Mouse (Mus musculus): ENCODE results near the gene Lman2l.

Gene Lman2l

GRCm38 (mm10) chr1:36444471-36445464, at the start of gene Lman2l:
Gene Lman2l, minus strand, starts transcription at chr1:36445271.
- peak; percentile 99 for DNase-seq (ENCODE audit: low spot score in 2 of 2)

GRCm38 (mm10) chr1:36493299-36493698, 48.2 kb upstream of the Lman2l start:
- DNase-seq (ENCODE audit: low spot score in 2 of 2), result no peak

- no peak for DNase-seq (ENCODE audit: low spot score in 2 of 2)
Measured at GRCm38 (mm10) chr1:36492416-36493139, 47.5 kb upstream of the Lman2l start.

- DNase-seq (ENCODE audit: low spot score in 2 of 2), result no peak
Measured at GRCm38 (mm10) chr1:36489661-36490060, 44.6 kb upstream of the Lman2l start.

GRCm38 (mm10) chr1:36487111-36487510, 42.0 kb upstream of the Lman2l start:
- no peak for DNase-seq (ENCODE audit: low spot score in 2 of 2)

- DNase-seq (ENCODE audit: low spot score in 2 of 2), result no peak
Measured at GRCm38 (mm10) chr1:36485080-36485479, 40.0 kb upstream of the Lman2l start.

- no peak for DNase-seq (ENCODE audit: low spot score in 2 of 2)
Measured at GRCm38 (mm10) chr1:36483825-36484224, 38.8 kb upstream of the Lman2l start.

GRCm38 (mm10) chr1:36479903-36480899, 35.1 kb upstream of the Lman2l start:
- DNase-seq (ENCODE audit: low spot score in 2 of 2), result no peak

GRCm38 (mm10) chr1:36478343-36478795, 33.3 kb upstream of the Lman2l start:
- DNase-seq (ENCODE audit: low spot score in 2 of 2), result no peak

GRCm38 (mm10) chr1:36476426-36476825, 31.4 kb upstream of the Lman2l start:
- no peak for DNase-seq (ENCODE audit: low spot score in 2 of 2)

- DNase-seq (ENCODE audit: low spot score in 2 of 2), result no peak
Measured at GRCm38 (mm10) chr1:36475480-36476110, 30.5 kb upstream of the Lman2l start.

GRCm38 (mm10) chr1:36474646-36475045, 29.6 kb upstream of the Lman2l start:
- DNase-seq (ENCODE audit: low spot score in 2 of 2), result no peak

GRCm38 (mm10) chr1:36473211-36473780, 28.2 kb upstream of the Lman2l start:
- DNase-seq (ENCODE audit: low spot score in 2 of 2), result no peak

- no peak for DNase-seq (ENCODE audit: low spot score in 2 of 2)
Measured at GRCm38 (mm10) chr1:36472106-36472440, 27.0 kb upstream of the Lman2l start.

GRCm38 (mm10) chr1:36471181-36472105, 26.4 kb upstream of the Lman2l start, which contains the start of gene Cnnm4:
Gene Cnnm4, plus strand, starts transcription at chr1:36471620.
- peak; percentile 77 to 80 for DNase-seq (ENCODE audit: low spot score in 2 of 2)

GRCm38 (mm10) chr1:36469811-36470444, 24.9 kb upstream of the Lman2l start:
- no peak for DNase-seq (ENCODE audit: low spot score in 2 of 2)

GRCm38 (mm10) chr1:36467446-36467845, 22.4 kb upstream of the Lman2l start:
- DNase-seq (ENCODE audit: low spot score in 2 of 2), result no peak

GRCm38 (mm10) chr1:36465641-36466160, 20.6 kb upstream of the Lman2l start:
- DNase-seq (ENCODE audit: low spot score in 2 of 2), result no peak

- DNase-seq (ENCODE audit: low spot score in 2 of 2), result no peak
Measured at GRCm38 (mm10) chr1:36461829-36462228, 16.8 kb upstream of the Lman2l start.
